Mouse (Mus musculus): ENCODE results near the gene Cab39l. TPM values are rescaled to one million over a fixed set of nuclear protein-coding genes. Genes with fewer than 3 reads are reported as not detected.
"Not testable (repeated sequence)": the region's sequence is repeated elsewhere in the genome, so short reads cannot be mapped to it uniquely, and the experiment has no call there.

Gene Cab39l
- 38.1 and 39.9 TPM in 2 replicates for polyA plus RNA-seq (2014; fragmentation: Nextera tagmentation; extraction: Ambion mirVana)

- Histone ChIP-seq H3K4me1 (ENCODE audit: control insufficient read depth, insufficient read depth, low read length) (peaks cover 9% of the 10 kb centered on the region), H3K4me3 (ENCODE audit: low read depth, low read length) (peak within 1 kb of the TSS; percentile 58), H3K4me2 (ENCODE audit: low read depth, low read length) (peak within 1 kb of the TSS; percentile 84), H3K36me3 (ENCODE audit: control insufficient read depth, insufficient read depth, low read length) (no peaks in the 10 kb centered on the region), H3K27me3 (replicated peaks; ENCODE audit: control insufficient read depth, insufficient read depth, low read length) (no peaks in the 10 kb centered on the region), H3K9ac (ENCODE audit: low read depth, low read length) (peak within 1 kb of the TSS; percentile 86), H3K27ac (replicated peaks; ENCODE audit: low read depth, low read length) (peak within 1 kb of the TSS; percentile 80), H3K9me3 (ENCODE audit: control insufficient read depth, low read length) (no peaks in the 10 kb centered on the region)
- under 1% methylated on average over 57 of the region's 66 CpGs for WGBS
- DNase-seq (ENCODE audit: low spot score): peak; percentile 97
- ATAC-seq (ENCODE audit: low read depth): peak; percentile 100
These were observed at the start of gene Cab39l, which contains the start of gene Setdb2 for GRCm38 (mm10) chr14:59440558-59441471. Cab39l (plus strand) TSS chr14:59440972. Setdb2 (minus strand) TSS chr14:59440884.

DNA sequence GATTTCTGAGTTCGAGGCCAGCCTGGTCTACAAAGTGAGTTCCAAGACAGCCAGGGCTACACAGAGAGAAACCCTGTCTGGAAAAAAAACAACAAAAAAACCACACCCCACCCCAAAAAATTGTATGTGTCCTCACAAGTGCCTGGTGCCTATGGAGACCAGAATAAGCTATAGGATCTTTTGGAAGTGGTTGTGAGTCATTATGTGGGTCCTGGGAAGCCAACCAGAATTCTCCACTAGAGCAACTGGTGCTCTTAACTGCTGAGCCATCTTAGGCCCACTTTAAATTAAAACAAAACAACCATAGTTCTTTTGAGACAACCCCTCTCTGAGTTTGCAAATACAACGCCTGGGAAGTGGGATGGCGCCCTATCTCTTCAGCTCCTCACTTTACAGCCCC is 45.5 kb upstream of the Cab39l start, which contains the start of gene Phf11c:
Gene Phf11c, minus strand, starts transcription at position 101 of the 400 bp plus-strand sequence.
- Histone ChIP-seq H3K4me2 (ENCODE audit: low read depth, low read length) (no peak within 1 kb of the TSS), H3K27ac (replicated peaks; ENCODE audit: low read depth, low read length) (no peak within 1 kb of the TSS), H3K4me3 (ENCODE audit: low read depth, low read length) (no peak within 1 kb of the TSS), H3K36me3 (ENCODE audit: control insufficient read depth, insufficient read depth, low read length) (no peaks in the 10 kb centered on the region), H3K9me3 (ENCODE audit: control insufficient read depth, low read length) (no peaks in the 10 kb centered on the region), H3K27me3 (replicated peaks; ENCODE audit: control insufficient read depth, insufficient read depth, low read length) (no peaks in the 10 kb centered on the region), H3K4me1 (ENCODE audit: control insufficient read depth, insufficient read depth, low read length) (no peaks in the 10 kb centered on the region), H3K9ac (ENCODE audit: low read depth, low read length) (no peak within 1 kb of the TSS)
- DNase-seq (ENCODE audit: low spot score): no peak
- no peak for ATAC-seq (ENCODE audit: low read depth)
- WGBS: 93% methylated on average over 3 of the region's 3 CpGs

DNA sequence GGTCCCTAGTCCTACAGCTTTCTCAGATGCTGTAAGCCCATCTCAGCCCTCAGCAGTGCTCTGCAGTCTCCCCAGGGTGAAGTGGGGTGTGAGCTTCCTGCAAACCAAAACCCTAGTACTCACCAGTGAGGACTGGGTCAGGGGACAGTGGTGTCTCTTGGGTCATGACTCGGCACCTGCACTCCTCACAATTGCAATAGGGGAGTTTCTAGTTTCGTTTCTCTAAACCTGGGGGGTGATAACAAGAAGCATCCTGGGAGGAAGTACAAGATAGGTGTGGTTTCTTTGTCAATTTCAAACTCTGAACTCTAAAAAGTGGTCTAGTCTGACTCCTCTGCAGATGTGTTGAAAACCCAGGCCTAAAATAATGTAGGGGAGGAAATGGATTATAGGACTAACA is 43.8 kb upstream of the Cab39l start:
- Histone ChIP-seq H3K27me3 (replicated peaks; ENCODE audit: control insufficient read depth, insufficient read depth, low read length) (no peaks in the 10 kb centered on the region), H3K4me1 (ENCODE audit: control insufficient read depth, insufficient read depth, low read length) (no peaks in the 10 kb centered on the region), H3K36me3 (ENCODE audit: control insufficient read depth, insufficient read depth, low read length) (0 out of 2 replicates have a peak, but pooled peaks cover 5% of the 10 kb centered on the region), H3K27ac (replicated peaks; ENCODE audit: low read depth, low read length) (no peak overlapping the region), H3K9me3 (ENCODE audit: control insufficient read depth, low read length) (no peaks in the 10 kb centered on the region), H3K4me3 (ENCODE audit: low read depth, low read length) (no peak overlapping the region), H3K9ac (ENCODE audit: low read depth, low read length) (no peak overlapping the region), H3K4me2 (ENCODE audit: low read depth, low read length) (no peak overlapping the region)
- no peak for DNase-seq (ENCODE audit: low spot score)
- 81% methylated on average over 2 of the region's 2 CpGs for WGBS
- ATAC-seq (ENCODE audit: low read depth): no peak

DNA sequence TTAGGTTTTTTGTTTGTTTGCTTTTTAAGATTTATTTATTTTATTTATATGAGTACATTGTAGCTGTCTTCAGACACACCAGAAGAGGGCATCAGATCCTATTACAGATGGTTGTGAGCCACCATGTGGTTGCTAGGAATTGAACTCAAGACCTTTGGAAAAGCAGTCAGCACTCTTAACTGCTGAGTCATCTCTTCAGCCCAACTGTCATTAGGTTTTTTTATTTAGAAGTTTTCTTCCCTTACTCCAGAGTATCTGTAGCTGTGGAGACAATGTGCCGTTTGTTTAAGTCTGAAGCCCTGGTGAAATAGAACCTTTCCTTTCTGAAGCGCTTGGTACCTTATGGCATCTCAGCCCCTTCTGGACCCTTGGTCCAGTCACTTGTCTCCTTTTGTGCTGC is 25.8 kb upstream of the Cab39l start:
- not testable (repeated sequence) for H3K4me3 ChIP-seq (ENCODE audit: low read depth, low read length); H3K27ac ChIP-seq (replicated peaks; ENCODE audit: low read depth, low read length); H3K9me3 ChIP-seq (ENCODE audit: control insufficient read depth, low read length); H3K27me3 ChIP-seq (replicated peaks; ENCODE audit: control insufficient read depth, insufficient read depth, low read length); H3K9ac ChIP-seq (ENCODE audit: low read depth, low read length); DNase-seq (ENCODE audit: low spot score); ATAC-seq (ENCODE audit: low read depth); H3K4me1 ChIP-seq (ENCODE audit: control insufficient read depth, insufficient read depth, low read length); H3K4me2 ChIP-seq (ENCODE audit: low read depth, low read length)
- peaks cover 19% of the 10 kb centered on the region; the same call in 1 of the 2 replicates for H3K36me3 ChIP-seq (ENCODE audit: control insufficient read depth, insufficient read depth, low read length)
- WGBS: 92% methylated on average over 2 of the region's 2 CpGs

DNA sequence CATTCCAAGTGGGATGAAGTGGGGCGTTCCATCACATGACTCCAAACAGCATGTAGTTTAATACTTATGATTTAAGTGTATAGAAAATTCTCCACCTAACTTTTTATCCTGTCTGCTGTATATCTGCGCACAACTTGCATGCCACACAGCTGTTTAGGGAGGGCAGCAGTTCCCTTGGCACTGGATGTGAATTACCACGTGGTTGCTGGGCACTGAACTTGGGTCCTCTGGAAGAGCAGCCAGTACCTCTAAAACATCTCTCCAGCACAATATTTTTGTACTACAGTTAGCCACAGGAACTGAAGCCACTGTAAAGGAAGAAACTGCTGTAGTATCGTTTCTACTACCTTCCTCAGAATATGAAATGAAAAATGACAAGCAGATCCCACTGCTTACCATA is 22.6 kb upstream of the Cab39l start:
- no peak for DNase-seq (ENCODE audit: low spot score)
- H3K4me3 ChIP-seq (ENCODE audit: low read depth, low read length): no peak overlapping the region
- no peak overlapping the region for H3K27ac ChIP-seq (replicated peaks; ENCODE audit: low read depth, low read length)
- H3K9ac ChIP-seq (ENCODE audit: low read depth, low read length): no peak overlapping the region
- H3K4me2 ChIP-seq (ENCODE audit: low read depth, low read length): no peak overlapping the region
- H3K27me3 ChIP-seq (replicated peaks; ENCODE audit: control insufficient read depth, insufficient read depth, low read length): no peaks in the 10 kb centered on the region
- 91% methylated on average over 4 of the region's 4 CpGs for WGBS
- H3K4me1 ChIP-seq (ENCODE audit: control insufficient read depth, insufficient read depth, low read length): no peaks in the 10 kb centered on the region
- H3K36me3 ChIP-seq (ENCODE audit: control insufficient read depth, insufficient read depth, low read length): peaks cover 18% of the 10 kb centered on the region; the same call in 1 of the 2 replicates
- no peaks in the 10 kb centered on the region for H3K9me3 ChIP-seq (ENCODE audit: control insufficient read depth, low read length)
- ATAC-seq (ENCODE audit: low read depth): no peak

- Histone ChIP-seq H3K4me1 (ENCODE audit: control insufficient read depth, insufficient read depth, low read length) (no peaks in the 10 kb centered on the region), H3K4me2 (ENCODE audit: low read depth, low read length) (no peak overlapping the region), H3K9me3 (ENCODE audit: control insufficient read depth, low read length) (no peaks in the 10 kb centered on the region), H3K36me3 (ENCODE audit: control insufficient read depth, insufficient read depth, low read length) (no peaks in the 10 kb centered on the region), H3K4me3 (ENCODE audit: low read depth, low read length) (no peak overlapping the region), H3K9ac (ENCODE audit: low read depth, low read length) (no peak overlapping the region), H3K27me3 (replicated peaks; ENCODE audit: control insufficient read depth, insufficient read depth, low read length) (no peaks in the 10 kb centered on the region), H3K27ac (replicated peaks; ENCODE audit: low read depth, low read length) (no peak overlapping the region)
- DNase-seq (ENCODE audit: low spot score) (no peak), ATAC-seq (ENCODE audit: low read depth) (no peak)
- 68% methylated on average over 11 of the region's 11 CpGs for WGBS
These were observed 17.7 kb upstream of the Cab39l start for GRCm38 (mm10) chr14:59422912-59423663.

GRCm38 (mm10) chr14:59430556-59430955 is 10.2 kb upstream of the Cab39l start:
- DNase-seq (ENCODE audit: low spot score): no peak
- WGBS: 81% methylated on average over 1 of the region's 1 CpGs
- Histone ChIP-seq H3K4me3 (ENCODE audit: low read depth, low read length) (no peak overlapping the region), H3K4me2 (ENCODE audit: low read depth, low read length) (no peak overlapping the region), H3K4me1 (ENCODE audit: control insufficient read depth, insufficient read depth, low read length) (no peaks in the 10 kb centered on the region), H3K27ac (replicated peaks; ENCODE audit: low read depth, low read length) (no peak overlapping the region), H3K27me3 (replicated peaks; ENCODE audit: control insufficient read depth, insufficient read depth, low read length) (no peaks in the 10 kb centered on the region), H3K9ac (ENCODE audit: low read depth, low read length) (no peak overlapping the region), H3K9me3 (ENCODE audit: control insufficient read depth, low read length) (no peaks in the 10 kb centered on the region), H3K36me3 (ENCODE audit: control insufficient read depth, insufficient read depth, low read length) (no peaks in the 10 kb centered on the region)
- ATAC-seq (ENCODE audit: low read depth): no peak

- Histone ChIP-seq H3K9me3 (ENCODE audit: control insufficient read depth, low read length) (no peaks in the 10 kb centered on the region), H3K27me3 (replicated peaks; ENCODE audit: control insufficient read depth, insufficient read depth, low read length) (no peaks in the 10 kb centered on the region), H3K36me3 (ENCODE audit: control insufficient read depth, insufficient read depth, low read length) (no peaks in the 10 kb centered on the region), H3K27ac (replicated peaks; ENCODE audit: low read depth, low read length) (no peak overlapping the region), H3K4me1 (ENCODE audit: control insufficient read depth, insufficient read depth, low read length) (no peaks in the 10 kb centered on the region), H3K9ac (ENCODE audit: low read depth, low read length) (no peak overlapping the region), H3K4me3 (ENCODE audit: low read depth, low read length) (no peak overlapping the region), H3K4me2 (ENCODE audit: low read depth, low read length) (no peak overlapping the region)
- DNase-seq (ENCODE audit: low spot score) (no peak), ATAC-seq (ENCODE audit: low read depth) (no peak)
- 63% methylated on average over 2 of the region's 2 CpGs for WGBS
These were observed 6.9 kb upstream of the Cab39l start for GRCm38 (mm10) chr14:59433902-59434301.
